8 mouse cellular contexts compared by ENCODE assay signal in genomic region chr5:139129078-139129477, GRCm38 (mm10). TPM values are rescaled to one million over a fixed set of nuclear protein-coding genes. Genes with fewer than 3 reads are reported as not detected.
DNase-seq lines count a peak whose midpoint lies in the region; ATAC-seq lines count a peak whose summit lies in the region.

No protein-coding gene starts in this region.

- peak overlapping the region; percentile 94 for H3K4me2 ChIP-seq in kidney, embryonic 14.5 days (replicated peaks; ENCODE audit: low read depth, low read length)
- peak overlapping the region; percentile 97 for H3K4me2 ChIP-seq in limb, embryonic 11.5 days (ENCODE audit: low read depth, severe bottlenecking)

- H3K36me3 ChIP-seq in kidney, embryonic 14.5 days (ENCODE audit: control insufficient read depth, insufficient read depth, low read length), result peaks cover 3% of the 10 kb centered on the region; the same call in 1 of the 2 replicates
- H3K36me3 ChIP-seq in embryonic facial prominence, embryonic 10.5 days (replicated peaks), result no peaks in the 10 kb centered on the region
- H3K36me3 ChIP-seq in limb, embryonic 11.5 days (ENCODE audit: control insufficient read depth, insufficient read depth, low read length), result no peaks in the 10 kb centered on the region; the same call in 1 of the 2 replicates

- H3K9me3 ChIP-seq in kidney, embryonic 14.5 days (ENCODE audit: control insufficient read depth, low read length), result no peaks in the 10 kb centered on the region
- no peaks in the 10 kb centered on the region for H3K9me3 ChIP-seq in embryonic facial prominence, embryonic 10.5 days
- no peaks in the 10 kb centered on the region for H3K9me3 ChIP-seq in limb, embryonic 11.5 days (ENCODE audit: control insufficient read depth, low read length)

- ATAC-seq in kidney, embryonic 14.5 days (ENCODE audit: low FRiP score, low TSS enrichment), result peak; percentile 63
- ATAC-seq in limb, embryonic 11.5 days (ENCODE audit: insufficient number of reproducible peaks, low FRiP score, low TSS enrichment, low read depth), result peak; percentile 67; the same call in 1 of the 2 replicates

- peaks cover 6% of the 10 kb centered on the region; the same call in 1 of the 2 replicates for H3K4me1 ChIP-seq in kidney, embryonic 14.5 days (ENCODE audit: control insufficient read depth, insufficient read depth, low read length)
- H3K4me1 ChIP-seq in embryonic facial prominence, embryonic 10.5 days, result peaks cover 11% of the 10 kb centered on the region
- H3K4me1 ChIP-seq in limb, embryonic 11.5 days (ENCODE audit: control insufficient read depth, insufficient read depth, low read length), result 0 out of 2 replicates have a peak, but pooled peaks cover 3% of the 10 kb centered on the region

- WGBS in kidney, embryonic 14.5 days, result 11% methylated on average over 12 of the region's 12 CpGs
- 8% methylated on average over 12 of the region's 12 CpGs for WGBS in embryonic facial prominence, embryonic 10.5 days
- WGBS in limb, embryonic 11.5 days, result 10% methylated on average over 12 of the region's 12 CpGs

- DNase-seq in kidney, postnatal 36 days, result no peak
- DNase-seq in adrenal gland, postnatal 14 days, result peak; percentile 58
- DNase-seq in embryonic facial prominence, embryonic 10.5 days (ENCODE audit: low spot score), result peak; percentile 23
- peak; percentile 27 for DNase-seq in limb, embryonic 11.5 days (ENCODE audit: low spot score)
- DNase-seq in retina, postnatal 1 day, result peak; percentile 33
- no peak for DNase-seq in MN1 (ENCODE audit: low spot score)
- DNase-seq in thymus, postnatal 25 days, result no peak

- no peak overlapping the region for H3K27ac ChIP-seq in kidney, embryonic 14.5 days (ENCODE audit: low read depth, low read length)
- peak overlapping the region; percentile 75 for H3K27ac ChIP-seq in embryonic facial prominence, embryonic 10.5 days (replicated peaks)
- no peak overlapping the region for H3K27ac ChIP-seq in limb, embryonic 11.5 days (replicated peaks; ENCODE audit: low read depth, low read length)

- H3K9ac ChIP-seq in kidney, embryonic 14.5 days (ENCODE audit: low read depth, low read length), result peak overlapping the region; percentile 74
- H3K9ac ChIP-seq in limb, embryonic 11.5 days (ENCODE audit: low read length), result peak overlapping the region; percentile 59

- peak overlapping the region; percentile 60 for H3K4me3 ChIP-seq in kidney, embryonic 14.5 days (ENCODE audit: low read length)
- peak overlapping the region; percentile 71 for H3K4me3 ChIP-seq in embryonic facial prominence, embryonic 10.5 days
- H3K4me3 ChIP-seq in limb, embryonic 11.5 days (ENCODE audit: low read depth, low read length), result peak overlapping the region; percentile 50

- H3K27me3 ChIP-seq in kidney, embryonic 14.5 days (ENCODE audit: control insufficient read depth, insufficient read depth, low read length), result 0 out of 2 replicates have a peak, but pooled peaks cover 7% of the 10 kb centered on the region
- peaks cover 51% of the 10 kb centered on the region for H3K27me3 ChIP-seq in embryonic facial prominence, embryonic 10.5 days (replicated peaks; ENCODE audit: low read depth, poor library complexity, severe bottlenecking)
- peaks cover 8% of the 10 kb centered on the region for H3K27me3 ChIP-seq in limb, embryonic 11.5 days (ENCODE audit: control insufficient read depth, insufficient read depth, low read length)

RNA-seq across cellular contexts. Expression of gene Prkar1b, which starts 20.7 kb away (rescaled TPM):
- 10.0 and 15.7 TPM in 2 replicates for polyA plus RNA-seq in kidney, embryonic 14.5 days (2014; fragmentation: Nextera tagmentation; extraction: Ambion mirVana)
- 16.4 and 20.0 TPM in 2 replicates for total RNA-seq in adrenal gland, postnatal 14 days (2021)
- polyA plus RNA-seq in embryonic facial prominence, embryonic 10.5 days (2016; fragmentation: Nextera tagmentation; extraction: Ambion mirVana), result 7.3 and 9.0 TPM in 2 replicates
- 3.4 and 4.8 TPM in 2 replicates for polyA plus RNA-seq in limb, embryonic 11.5 days (2014; fragmentation: Nextera tagmentation; extraction: Ambion mirVana)

RNA-seq across cellular contexts. Expression of gene Dnaaf5, which starts 20.9 kb away (rescaled TPM):
- polyA plus RNA-seq in kidney, embryonic 14.5 days (2014; fragmentation: Nextera tagmentation; extraction: Ambion mirVana), result 9.1 and 11.5 TPM in 2 replicates
- total RNA-seq in adrenal gland, postnatal 14 days (2021), result 18.9 and 20.4 TPM in 2 replicates
- polyA plus RNA-seq in embryonic facial prominence, embryonic 10.5 days (2016; fragmentation: Nextera tagmentation; extraction: Ambion mirVana), result 9.6 and 10.6 TPM in 2 replicates
- 11.0 and 12.0 TPM in 2 replicates for polyA plus RNA-seq in limb, embryonic 11.5 days (2014; fragmentation: Nextera tagmentation; extraction: Ambion mirVana)

Comparison
In these comparisons a context has a peak if more than half of its experiments do, and no peak if none do; other contexts are left out.
1. DNase-seq: peak in adrenal gland, postnatal 14 days (single experiment), embryonic facial prominence, embryonic 10.5 days (single experiment), limb, embryonic 11.5 days (single experiment) and retina, postnatal 1 day (single experiment); none in kidney, postnatal 36 days (0 of 2), MN1 (single experiment) and thymus, postnatal 25 days (single experiment).
2. Peak in every context shown above with its lines, with median percentiles within 50 percentile points of each other: H3K4me3 ChIP-seq.